Mouse (Mus musculus): ENCODE measurements around the gene Fkbp8. TPM values are rescaled to one million over a fixed set of nuclear protein-coding genes. Genes with fewer than 3 reads are reported as not detected.

Gene Fkbp8
- total and polyA plus RNA-seq, 2 experiments from 2014 or later = 200 to 440 TPM

DNA sequence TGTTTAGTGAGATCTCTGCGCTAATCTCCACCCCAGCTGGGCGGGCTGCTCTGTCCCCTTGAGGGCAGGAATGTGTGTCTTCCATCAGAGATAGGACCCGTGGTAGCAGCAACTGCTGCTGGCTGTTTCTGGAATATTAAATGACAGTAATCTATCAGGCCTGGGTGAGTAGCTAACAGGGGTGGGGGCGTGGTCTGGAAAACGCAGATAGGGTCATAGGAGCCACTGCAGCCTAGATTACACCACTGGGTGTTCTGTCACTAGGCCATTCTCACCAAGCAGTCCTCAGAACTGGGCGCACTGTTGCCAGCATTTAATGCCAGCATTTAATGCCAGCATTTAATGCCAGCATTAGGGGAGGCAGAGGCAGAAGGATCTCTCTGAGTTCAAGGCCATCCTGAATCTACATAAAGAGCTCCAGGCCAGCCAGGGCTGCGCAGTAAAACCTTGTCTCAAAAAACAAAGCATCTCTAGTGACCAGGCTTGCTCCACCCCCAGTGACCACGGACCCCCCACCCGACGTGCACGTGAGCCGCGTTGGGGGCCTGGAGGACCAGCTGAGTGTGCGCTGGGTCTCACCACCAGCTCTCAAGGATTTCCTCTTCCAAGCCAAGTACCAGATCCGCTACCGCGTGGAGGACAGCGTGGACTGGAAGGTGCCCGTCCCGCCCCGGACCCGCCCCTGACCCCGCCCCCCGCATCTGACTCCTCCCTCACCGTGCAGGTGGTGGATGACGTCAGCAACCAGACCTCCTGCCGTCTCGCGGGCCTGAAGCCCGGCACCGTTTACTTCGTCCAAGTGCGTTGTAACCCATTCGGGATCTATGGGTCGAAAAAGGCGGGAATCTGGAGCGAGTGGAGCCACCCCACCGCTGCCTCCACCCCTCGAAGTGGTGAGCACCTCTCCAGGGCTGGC is 26.9 kb upstream of the Fkbp8 start:
- H3K9me3 ChIP-seq (replicated peaks; ENCODE audit: control insufficient read depth, low read length) = no peaks in the 10 kb centered on the region
- ATAC-seq (ENCODE audit: insufficient read depth, low read depth) (no peak), DNase-seq (ENCODE audit: low spot score) (no peak)
- no peak for TF ChIP-seq CTCF (IDR thresholded peaks at IDR 0.05; ENCODE audit: low read depth)
- TF ChIP-seq EP300 (IDR thresholded peaks at IDR 0.05; ENCODE audit: low read depth) = no peak
- no peak overlapping the region for H3K4me2 ChIP-seq (ENCODE audit: low read depth, low read length)
- no peak overlapping the region for H3K9ac ChIP-seq (replicated peaks; ENCODE audit: low read depth, low read length)
- peaks cover 15% of the 10 kb centered on the region for H3K4me1 ChIP-seq (ENCODE audit: control insufficient read depth, insufficient read depth)
- 12% methylated on average over 37 of the region's 39 CpGs for WGBS
- peaks cover 70% of the 10 kb centered on the region for H3K27me3 ChIP-seq (ENCODE audit: control insufficient read depth, insufficient read depth, low read length)
- H3K36me3 ChIP-seq (replicated peaks; ENCODE audit: control insufficient read depth, insufficient read depth, low read length) = no peaks in the 10 kb centered on the region
- H3K4me3 ChIP-seq (ENCODE audit: low read depth, low read length) = no peak overlapping the region
- no peak overlapping the region for H3K27ac ChIP-seq (ENCODE audit: low read depth)

DNA sequence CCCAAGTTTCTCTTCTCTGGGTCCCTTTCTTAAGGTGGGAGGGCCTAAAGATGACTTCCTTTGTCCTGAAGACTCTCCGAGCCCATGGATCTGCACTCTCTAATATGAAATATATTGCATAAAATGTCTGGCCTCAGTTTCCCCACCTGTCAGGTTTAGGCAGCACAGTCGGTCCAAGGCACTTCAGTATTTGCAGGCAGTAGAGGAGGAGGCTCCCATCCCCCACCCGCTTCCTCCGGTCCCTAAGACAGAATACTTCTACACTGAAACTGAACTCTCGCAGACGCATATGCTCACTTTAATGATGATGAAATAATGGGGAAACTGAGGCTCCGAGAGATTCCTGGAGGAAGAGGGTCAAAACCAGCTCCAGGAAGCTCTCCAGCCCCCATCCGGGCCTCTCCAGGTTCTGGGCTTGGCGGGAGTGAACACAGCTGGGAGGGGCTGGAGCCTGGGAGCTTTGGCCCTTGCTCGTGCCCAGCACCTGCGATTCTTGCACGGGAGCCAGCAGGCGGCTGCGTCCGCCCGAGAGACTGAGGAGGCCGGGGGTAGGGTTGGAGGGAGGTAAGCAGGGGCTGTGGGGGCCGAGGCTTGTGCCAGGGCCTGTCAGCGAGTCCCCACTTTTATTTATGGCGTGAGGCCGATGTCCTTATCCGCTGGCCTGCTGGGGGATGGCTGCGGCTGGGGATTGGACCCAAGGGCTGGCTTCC is 25.5 kb upstream of the Fkbp8 start:
- Histone ChIP-seq H3K36me3 (replicated peaks; ENCODE audit: control insufficient read depth, insufficient read depth, low read length) (no peaks in the 10 kb centered on the region), H3K27ac (ENCODE audit: low read depth) (no peak overlapping the region), H3K4me2 (ENCODE audit: low read depth, low read length) (peak overlapping the region; percentile 42), H3K27me3 (ENCODE audit: control insufficient read depth, insufficient read depth, low read length) (peaks cover 57% of the 10 kb centered on the region), H3K4me1 (ENCODE audit: control insufficient read depth, insufficient read depth) (peaks cover 20% of the 10 kb centered on the region), H3K9me3 (replicated peaks; ENCODE audit: control insufficient read depth, low read length) (no peaks in the 10 kb centered on the region), H3K4me3 (ENCODE audit: low read depth, low read length) (no peak overlapping the region), H3K9ac (replicated peaks; ENCODE audit: low read depth, low read length) (no peak overlapping the region)
- ATAC-seq (ENCODE audit: insufficient read depth, low read depth) (no peak), DNase-seq (ENCODE audit: low spot score) (no peak)
- no peak for TF ChIP-seq EP300 (IDR thresholded peaks at IDR 0.05; ENCODE audit: low read depth)
- TF ChIP-seq CTCF (IDR thresholded peaks at IDR 0.05; ENCODE audit: low read depth) = no peak
- WGBS = 10% methylated on average over 23 of the region's 23 CpGs

DNA sequence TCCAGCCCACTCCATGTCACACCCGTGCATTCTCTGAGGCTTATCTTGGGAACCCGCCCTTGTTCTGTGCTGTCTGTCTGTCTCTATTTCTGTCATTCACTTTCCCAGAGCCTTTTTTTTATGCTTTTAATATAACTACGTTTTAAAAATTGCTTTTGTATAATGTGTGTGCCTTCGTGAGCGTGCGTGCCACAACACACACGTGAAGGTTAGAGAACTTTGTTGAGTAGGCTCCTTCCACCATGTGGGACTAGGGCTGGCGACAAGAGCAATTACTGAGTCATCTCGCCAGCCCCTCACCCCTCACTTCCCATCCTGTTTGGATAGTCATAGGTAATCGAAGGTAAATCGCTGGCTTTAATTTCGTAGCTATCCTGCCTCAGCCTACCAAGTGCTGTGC is 25.0 kb upstream of the Fkbp8 start:
- Histone ChIP-seq H3K4me1 (ENCODE audit: control insufficient read depth, insufficient read depth) (peaks cover 20% of the 10 kb centered on the region), H3K4me2 (ENCODE audit: low read depth, low read length) (peak overlapping the region; percentile 42), H3K27me3 (ENCODE audit: control insufficient read depth, insufficient read depth, low read length) (peaks cover 51% of the 10 kb centered on the region), H3K4me3 (ENCODE audit: low read depth, low read length) (no peak overlapping the region), H3K9me3 (replicated peaks; ENCODE audit: control insufficient read depth, low read length) (no peaks in the 10 kb centered on the region), H3K9ac (replicated peaks; ENCODE audit: low read depth, low read length) (no peak overlapping the region), H3K27ac (ENCODE audit: low read depth) (no peak overlapping the region), H3K36me3 (replicated peaks; ENCODE audit: control insufficient read depth, insufficient read depth, low read length) (peaks cover 3% of the 10 kb centered on the region)
- TF ChIP-seq CTCF (IDR thresholded peaks at IDR 0.05; ENCODE audit: low read depth) = no peak
- TF ChIP-seq EP300 (IDR thresholded peaks at IDR 0.05; ENCODE audit: low read depth) = no peak
- no peak for ATAC-seq (ENCODE audit: insufficient read depth, low read depth)
- WGBS = 35% methylated on average over 12 of the region's 12 CpGs
- no peak for DNase-seq (ENCODE audit: low spot score)

DNA sequence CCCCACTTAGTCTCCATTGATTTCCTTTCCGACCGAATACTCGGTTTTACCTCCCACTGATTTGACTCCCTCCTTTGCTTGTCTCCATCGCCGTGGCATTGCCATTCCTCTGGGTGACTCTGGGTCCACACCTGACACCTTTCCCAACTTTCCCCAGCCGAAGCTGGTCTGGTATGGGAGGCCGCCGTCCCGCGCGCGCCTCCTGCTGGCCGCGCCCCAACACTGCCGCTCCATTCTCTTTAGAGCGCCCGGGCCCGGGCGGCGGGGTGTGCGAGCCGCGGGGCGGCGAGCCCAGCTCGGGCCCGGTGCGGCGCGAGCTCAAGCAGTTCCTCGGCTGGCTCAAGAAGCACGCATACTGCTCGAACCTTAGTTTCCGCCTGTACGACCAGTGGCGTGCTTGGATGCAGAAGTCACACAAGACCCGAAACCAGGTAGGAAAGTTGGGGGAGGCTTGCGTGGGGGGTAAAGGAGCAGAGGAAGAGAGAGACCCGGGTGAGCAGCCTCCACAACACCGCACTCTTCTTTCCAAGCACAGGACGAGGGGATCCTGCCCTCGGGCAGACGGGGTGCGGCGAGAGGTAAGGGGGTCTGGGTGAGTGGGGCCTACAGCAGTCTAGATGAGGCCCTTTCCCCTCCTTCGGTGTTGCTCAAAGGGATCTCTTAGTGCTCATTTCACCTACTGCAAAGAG is 24.3 kb upstream of the Fkbp8 start:
- peak; percentile 72 for DNase-seq (ENCODE audit: low spot score)
- H3K4me1 ChIP-seq (ENCODE audit: control insufficient read depth, insufficient read depth) = peaks cover 20% of the 10 kb centered on the region
- H3K4me3 ChIP-seq (ENCODE audit: low read depth, low read length) = no peak overlapping the region
- H3K36me3 ChIP-seq (replicated peaks; ENCODE audit: control insufficient read depth, insufficient read depth, low read length) = peaks cover 10% of the 10 kb centered on the region
- peak; percentile 9; the same call in 1 of the 2 replicates for ATAC-seq (ENCODE audit: insufficient read depth, low read depth)
- peak; percentile 81 for TF ChIP-seq CTCF (IDR thresholded peaks at IDR 0.05; ENCODE audit: low read depth)
- TF ChIP-seq EP300 (IDR thresholded peaks at IDR 0.05; ENCODE audit: low read depth) = no peak
- H3K27ac ChIP-seq (ENCODE audit: low read depth) = no peak overlapping the region
- peaks cover 48% of the 10 kb centered on the region for H3K27me3 ChIP-seq (ENCODE audit: control insufficient read depth, insufficient read depth, low read length)
- no peak overlapping the region; the same call in 1 of the 2 replicates for H3K4me2 ChIP-seq (ENCODE audit: low read depth, low read length)
- no peaks in the 10 kb centered on the region for H3K9me3 ChIP-seq (replicated peaks; ENCODE audit: control insufficient read depth, low read length)
- no peak overlapping the region for H3K9ac ChIP-seq (replicated peaks; ENCODE audit: low read depth, low read length)
- 16% methylated on average over 46 of the region's 46 CpGs for WGBS

DNA sequence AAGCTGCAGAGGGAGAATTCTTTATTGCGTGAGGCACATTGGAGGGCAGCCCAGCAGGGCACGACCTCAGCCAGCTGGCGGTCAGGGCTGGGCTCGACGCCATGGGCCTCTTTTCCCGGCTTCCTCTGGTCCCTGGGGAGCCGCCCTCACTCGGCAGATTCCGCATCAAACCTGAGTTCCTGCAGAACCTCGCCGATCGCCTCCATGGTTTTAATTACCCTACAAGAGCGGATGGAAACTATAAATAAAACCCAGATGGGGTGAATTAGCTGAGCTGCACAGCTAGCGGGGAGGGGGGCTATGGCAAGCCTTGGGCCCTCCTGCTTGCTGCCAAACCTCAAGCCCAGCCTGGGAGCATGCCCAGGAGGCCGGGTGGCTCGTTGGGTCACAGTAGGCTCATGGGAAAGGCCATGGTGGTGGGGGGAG is 23.2 kb upstream of the Fkbp8 start:
- no peak for ATAC-seq (ENCODE audit: insufficient read depth, low read depth)
- Histone ChIP-seq H3K27ac (ENCODE audit: low read depth) (no peak overlapping the region), H3K4me3 (ENCODE audit: low read depth, low read length) (no peak overlapping the region)

More for the DNA sequence above, 23.2 kb upstream of the Fkbp8 start:
- DNase-seq (ENCODE audit: low spot score) = no peak
- Histone ChIP-seq H3K4me1 (ENCODE audit: control insufficient read depth, insufficient read depth) (peaks cover 28% of the 10 kb centered on the region), H3K27me3 (ENCODE audit: control insufficient read depth, insufficient read depth, low read length) (peaks cover 37% of the 10 kb centered on the region), H3K36me3 (replicated peaks; ENCODE audit: control insufficient read depth, insufficient read depth, low read length) (peaks cover 17% of the 10 kb centered on the region), H3K9ac (replicated peaks; ENCODE audit: low read depth, low read length) (no peak overlapping the region), H3K9me3 (replicated peaks; ENCODE audit: control insufficient read depth, low read length) (no peaks in the 10 kb centered on the region), H3K4me2 (ENCODE audit: low read depth, low read length) (no peak overlapping the region)
- TF ChIP-seq EP300 (IDR thresholded peaks at IDR 0.05; ENCODE audit: low read depth) (no peak), CTCF (IDR thresholded peaks at IDR 0.05; ENCODE audit: low read depth) (no peak)
- WGBS = 43% methylated on average over 16 of the region's 16 CpGs
